8 mouse cellular contexts compared by ENCODE assay signal in genomic region chr6:124996551-124997501, GRCm38 (mm10). TPM values are rescaled to one million over a fixed set of nuclear protein-coding genes. Genes with fewer than 3 reads are reported as not detected.
DNase-seq lines count a peak whose midpoint lies in the region; ATAC-seq and TF ChIP-seq lines count a peak whose summit lies in the region.

Gene Pianp (plus strand): TSS chr6:124996694.

- peaks cover 6% of the 10 kb centered on the region; the same call in 1 of the 2 replicates for H3K9me3 ChIP-seq in erythroblast, embryonic 14.5 days (ENCODE audit: control insufficient read depth, low read length)
- no peaks in the 10 kb centered on the region for H3K9me3 ChIP-seq in embryonic facial prominence, embryonic 12.5 days
- H3K9me3 ChIP-seq in limb, embryonic 14.5 days (ENCODE audit: control insufficient read depth, low read length), result no peaks in the 10 kb centered on the region
- no peaks in the 10 kb centered on the region for H3K9me3 ChIP-seq in midbrain, embryonic 14.5 days (ENCODE audit: control insufficient read depth, low read length)

- no peak for ATAC-seq in erythroblast, adult 5-6 weeks (replicated peaks; ENCODE audit: low FRiP score, poor library complexity, severe bottlenecking)
- peak; percentile 74 for ATAC-seq in embryonic facial prominence, embryonic 12.5 days (ENCODE audit: insufficient number of reproducible peaks, insufficient read depth, low FRiP score, low TSS enrichment)
- peak; percentile 87 for ATAC-seq in limb, embryonic 14.5 days (ENCODE audit: low FRiP score, low read depth)
- peak; percentile 81 for ATAC-seq in midbrain, embryonic 14.5 days (ENCODE audit: low FRiP score, low TSS enrichment)

- H3K4me2 ChIP-seq in embryonic facial prominence, embryonic 12.5 days (replicated peaks), result peak within 1 kb of the TSS; percentile 98
- H3K4me2 ChIP-seq in limb, embryonic 14.5 days (replicated peaks; ENCODE audit: low read depth, low read length, severe bottlenecking), result peak within 1 kb of the TSS; percentile 95
- peak within 1 kb of the TSS; percentile 91 for H3K4me2 ChIP-seq in midbrain, embryonic 14.5 days (ENCODE audit: low read length)

- peak within 1 kb of the TSS; percentile 66 for H3K9ac ChIP-seq in embryonic facial prominence, embryonic 12.5 days
- H3K9ac ChIP-seq in limb, embryonic 14.5 days (ENCODE audit: low read depth, low read length, severe bottlenecking), result peak within 1 kb of the TSS; percentile 70
- H3K9ac ChIP-seq in midbrain, embryonic 14.5 days (replicated peaks; ENCODE audit: low read length), result peak within 1 kb of the TSS; percentile 89

- H3K27ac ChIP-seq in embryonic facial prominence, embryonic 12.5 days, result no peak within 1 kb of the TSS
- H3K27ac ChIP-seq in limb, embryonic 14.5 days (replicated peaks; ENCODE audit: low read depth, low read length), result no peak within 1 kb of the TSS
- peak within 1 kb of the TSS; percentile 84 for H3K27ac ChIP-seq in midbrain, embryonic 14.5 days (replicated peaks; ENCODE audit: low read depth, low read length)

- no peak for TF ChIP-seq POLR2A in limb, embryonic 14.5 days (IDR thresholded peaks at IDR 0.05; ENCODE audit: borderline replicate concordance, extremely low read depth, insufficient read depth, insufficient read length)

- peak; percentile 25 to 30 for DNase-seq in heart, adult 9 months (ENCODE audit: low spot score in 2 of 2)
- DNase-seq in kidney, adult 8-10 months, result peak; percentile 39 to 52
- DNase-seq in limb, embryonic 14.5 days (ENCODE audit: low spot score), result peak; percentile 77
- peak; percentile 91 for DNase-seq in midbrain, embryonic 14.5 days
- peak; percentile 41 to 76 for DNase-seq in spleen, adult 18-20 months

- no peaks in the 10 kb centered on the region for H3K36me3 ChIP-seq in erythroblast, embryonic 14.5 days (ENCODE audit: control insufficient read depth)
- H3K36me3 ChIP-seq in embryonic facial prominence, embryonic 12.5 days, result no peaks in the 10 kb centered on the region
- no peaks in the 10 kb centered on the region for H3K36me3 ChIP-seq in limb, embryonic 14.5 days (ENCODE audit: control insufficient read depth, insufficient read depth, low read length)
- peaks cover 17% of the 10 kb centered on the region for H3K36me3 ChIP-seq in midbrain, embryonic 14.5 days (ENCODE audit: control insufficient read depth, insufficient read depth, low read length)

- WGBS in embryonic facial prominence, embryonic 12.5 days, result under 1% methylated on average over 77 of the region's 78 CpGs
- WGBS in limb, embryonic 14.5 days, result under 1% methylated on average over 37 of the region's 78 CpGs
- whole genome bisulfite sequencing in midbrain, embryonic 14.5 days, result under 1% methylated on average over 69 of the region's 78 CpGs

- H3K4me1 ChIP-seq in erythroblast, embryonic 14.5 days (ENCODE audit: control insufficient read depth), result peaks cover 10% of the 10 kb centered on the region
- peaks cover 19% of the 10 kb centered on the region for H3K4me1 ChIP-seq in embryonic facial prominence, embryonic 12.5 days
- peaks cover 7% of the 10 kb centered on the region for H3K4me1 ChIP-seq in limb, embryonic 14.5 days (ENCODE audit: control insufficient read depth, insufficient read depth, low read length)
- H3K4me1 ChIP-seq in midbrain, embryonic 14.5 days (ENCODE audit: control insufficient read depth, insufficient read depth, low read length), result peaks cover 3% of the 10 kb centered on the region; the same call in 1 of the 2 replicates

- peaks cover 99% of the 10 kb centered on the region for H3K27me3 ChIP-seq in erythroblast, embryonic 14.5 days (ENCODE audit: control insufficient read depth)
- peaks cover 93% of the 10 kb centered on the region for H3K27me3 ChIP-seq in embryonic facial prominence, embryonic 12.5 days
- peaks cover 44% of the 10 kb centered on the region for H3K27me3 ChIP-seq in limb, embryonic 14.5 days (ENCODE audit: control insufficient read depth, insufficient read depth, low read length)
- peaks cover 52% of the 10 kb centered on the region for H3K27me3 ChIP-seq in midbrain, embryonic 14.5 days (ENCODE audit: control insufficient read depth, insufficient read depth, low read length)

- peak within 1 kb of the TSS; percentile 41 for H3K4me3 ChIP-seq in erythroblast, embryonic 14.5 days (replicated peaks)
- H3K4me3 ChIP-seq in embryonic facial prominence, embryonic 12.5 days, result peak within 1 kb of the TSS; percentile 61
- H3K4me3 ChIP-seq in limb, embryonic 14.5 days (replicated peaks; ENCODE audit: low read length), result peak within 1 kb of the TSS; percentile 66
- H3K4me3 ChIP-seq in midbrain, embryonic 14.5 days (replicated peaks; ENCODE audit: low read depth, low read length), result peak within 1 kb of the TSS; percentile 74

RNA-seq across cellular contexts. Expression of gene Pianp, which starts in this region (rescaled TPM):
- 0.03 TPM in 1 of 2 replicates, not detected in the other for polyA plus RNA-seq in erythroblast, embryonic 14.5 days (2012)
- not detected in 2 replicates for total RNA-seq in erythroblast, adult 5-6 weeks (2015; ENCODE audit: low replicate concordance)
- not detected in 2 replicates for total RNA-seq in erythroblast, adult 5-6 weeks (2017; ENCODE audit: low replicate concordance)
- 5.5 and 6.2 TPM in 2 replicates for polyA plus RNA-seq in embryonic facial prominence, embryonic 12.5 days (2016; fragmentation: Nextera tagmentation; extraction: Ambion mirVana)
- 35.2 and 44.6 TPM in 2 replicates for polyA plus RNA-seq in limb, embryonic 14.5 days (2012; rRNA removed)
- 20.0 and 20.3 TPM in 2 replicates for polyA plus RNA-seq in limb, embryonic 14.5 days (2014; fragmentation: Nextera tagmentation; extraction: Ambion mirVana)
- polyA plus RNA-seq in midbrain, embryonic 14.5 days (2014; fragmentation: Nextera tagmentation; extraction: Ambion mirVana), result 43.2 and 57.1 TPM in 2 replicates

Comparison
In these comparisons a context has a peak if more than half of its experiments do, and no peak if none do; other contexts are left out.
1. DNase-seq: peak in every context shown above with its lines; median percentile 91 in midbrain, embryonic 14.5 days; 77 in limb, embryonic 14.5 days; 58 in spleen, adult 18-20 months; 46 in kidney, adult 8-10 months; 28 in heart, adult 9 months.